Mouse (Mus musculus) cerebellum, postnatal 10 days (tissue): ENCODE data around the gene B3galt4.
A peak's percentile ranks its signal among the peaks of the same experiment; 100 is the strongest.

Source experiments
- DNase-seq, 2 experiments: peaks; one replicate each; pipeline ENCODE4 v3.0.0; 2021; ENCODE audit warnings: mixed read lengths in 2 of 2

B3galt4 gene

DNA sequence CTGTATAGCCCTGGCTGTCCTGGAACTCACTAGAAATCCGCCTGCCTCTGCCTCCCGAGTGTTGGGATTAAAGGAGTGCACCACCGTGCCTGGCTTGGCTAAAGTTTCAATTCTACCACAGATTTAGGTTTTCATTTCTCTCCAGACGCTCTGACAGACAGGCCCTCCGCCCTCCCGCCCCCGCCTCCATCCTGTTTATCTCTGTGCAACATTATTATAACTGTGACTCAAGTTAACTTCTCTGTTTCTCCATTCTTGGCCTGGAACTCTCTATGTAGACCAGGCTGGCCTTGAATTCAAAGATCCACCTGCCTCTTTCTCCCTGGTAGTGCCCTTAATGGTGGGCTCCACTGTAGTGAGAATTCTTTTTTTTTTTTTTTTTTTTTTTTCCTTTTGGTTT is 48.8 kb downstream of the B3galt4 start:
- no peak for DNase-seq

DNA sequence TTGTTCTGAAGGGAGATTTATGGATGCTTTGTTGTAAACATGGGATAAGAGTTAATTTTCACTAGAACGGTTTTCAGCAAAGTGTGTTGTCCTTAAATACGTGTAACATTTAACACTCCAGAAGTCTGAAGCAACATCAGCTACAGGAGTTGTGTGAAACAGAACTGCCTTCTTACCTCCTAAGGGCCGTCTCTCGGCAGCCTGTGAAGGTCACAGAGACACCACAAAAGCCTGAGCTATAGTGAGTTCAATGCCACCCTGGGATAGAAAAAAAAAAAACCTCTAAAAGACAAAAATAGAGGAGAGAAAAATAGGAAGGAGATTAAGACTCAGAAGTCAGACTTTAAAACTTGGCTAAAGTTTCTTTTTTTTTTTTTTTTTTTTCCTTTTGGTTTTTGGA is 49.2 kb downstream of the B3galt4 start:
- DNase-seq: no peak

DNA sequence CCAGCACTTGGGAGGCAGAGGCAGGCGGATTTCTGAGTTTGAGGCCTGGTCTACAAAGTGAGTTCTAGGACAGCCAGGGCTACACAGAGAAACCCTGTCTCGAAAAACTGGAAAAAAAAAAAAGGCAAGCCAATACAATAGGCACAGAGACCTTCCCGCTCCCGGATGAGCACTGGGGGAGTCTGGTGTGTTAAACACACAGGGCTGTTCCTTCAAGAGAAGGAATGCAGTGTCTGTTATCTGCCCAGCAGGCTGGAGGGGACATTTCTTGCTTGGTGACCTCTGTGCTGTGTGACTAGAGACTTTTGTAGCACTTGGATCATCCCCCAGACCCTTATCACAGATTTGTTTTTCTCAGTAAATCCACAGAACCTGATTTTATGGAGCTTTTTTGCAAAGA is 49.6 kb downstream of the B3galt4 start:
- no peak for DNase-seq

DNA sequence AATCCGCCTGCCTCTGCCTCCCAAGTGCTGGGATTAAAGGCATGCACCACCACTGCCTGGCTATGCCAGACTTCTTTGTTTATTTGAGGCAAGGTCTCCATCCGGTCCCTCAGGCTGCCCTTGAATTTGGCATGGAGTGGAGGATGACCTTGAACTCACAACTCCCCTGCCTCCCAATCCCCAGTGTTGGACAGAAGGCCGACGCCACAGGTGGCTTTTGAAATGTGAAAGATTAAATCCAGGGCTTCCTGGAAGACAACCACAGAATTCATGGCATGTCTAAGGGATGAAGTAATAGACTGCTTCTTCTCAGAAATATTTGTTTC is 50.3 kb downstream of the B3galt4 start:
- no peak for DNase-seq

DNA sequence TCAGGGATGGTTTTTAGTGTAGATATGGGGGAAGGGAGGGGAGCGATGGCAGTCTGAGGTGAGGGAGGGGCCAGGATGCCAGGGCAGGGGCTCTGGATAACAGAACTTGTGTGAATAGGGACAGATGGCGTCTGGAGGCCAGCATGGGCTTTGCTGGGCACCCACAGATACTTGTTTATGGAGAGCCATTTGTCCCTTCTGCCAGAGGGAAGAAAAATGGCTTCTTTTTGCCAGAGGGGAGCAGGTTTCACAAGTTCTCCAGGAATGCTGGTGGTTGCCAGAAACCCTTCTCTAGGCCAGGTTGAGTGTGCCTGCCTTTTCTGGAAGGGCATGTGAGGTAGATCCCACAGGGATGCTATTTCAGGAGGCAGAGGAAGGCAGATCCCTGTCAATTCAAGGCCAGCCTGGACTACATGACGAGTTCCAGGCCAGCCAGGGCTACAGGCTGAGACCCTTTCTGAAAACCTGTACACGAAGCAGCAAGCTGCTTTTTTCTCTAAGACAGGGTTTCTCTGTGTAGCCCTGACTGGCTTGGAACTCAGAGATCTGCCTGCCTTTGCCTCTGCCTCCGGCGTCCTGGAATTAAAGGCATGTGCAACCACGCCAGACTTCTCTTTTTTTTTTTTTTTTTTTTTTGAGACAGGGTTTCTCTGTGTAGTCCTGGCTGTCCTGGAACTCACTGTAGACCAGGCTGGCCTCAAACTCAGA is 50.9 kb downstream of the B3galt4 start:
- DNase-seq: peak; percentile 53 to 65
